Mouse (Mus musculus) cerebellum, adult 2 months (tissue): Measurements from ENCODE around the gene Tex11. TPM values are rescaled to one million over a fixed set of nuclear protein-coding genes. Genes with fewer than 3 reads are reported as not detected.
A peak's percentile ranks its signal among the peaks of the same experiment; 100 is the strongest.

Experiments used
- DNase-seq, 2 experiments: peaks; one replicate each; pipeline ENCODE4 v3.0.0; 2021
- H3K27ac ChIP-seq: fragments of 200-500 bp; 2 replicates; pipeline ENCODE4 v1.5.1; 2012; ENCODE audit warnings: low read length, control low read depth, inconsistent platforms; ENCODE audit not compliant: insufficient read depth
- H3K27me3 ChIP-seq: fragments of 200-500 bp; 2 replicates; pipeline ENCODE4 v1.6.1; 2012; ENCODE audit warnings: inconsistent platforms, mild to moderate bottlenecking, low read length, moderate library complexity; ENCODE audit not compliant: control insufficient read depth, insufficient read depth
- H3K4me1 ChIP-seq: fragments of 200-500 bp; 2 replicates; pipeline ENCODE4 v1.6.1; 2011; ENCODE audit warnings: low read length; ENCODE audit not compliant: control insufficient read depth, insufficient read depth
- H3K4me3 ChIP-seq: fragments of 200-500 bp; replicated peaks from 2 replicates; pipeline ENCODE3; 2011; ENCODE audit warnings: mild to moderate bottlenecking, low read depth, low read length, control low read depth; ENCODE audit not compliant: insufficient read depth
- CTCF ChIP-seq: fragments of 200-500 bp; IDR thresholded peaks from 2 replicates; pipeline ENCODE4 v1.5.1; 2011; ENCODE audit warnings: low read depth, mild to moderate bottlenecking, control low read depth, low read length, moderate library complexity, borderline replicate concordance; ENCODE audit not compliant: insufficient read depth
- POLR2A ChIP-seq: fragments of 200-500 bp; IDR thresholded peaks from 2 replicates; pipeline ENCODE4 v1.6.1; 2011; ENCODE audit warnings: low read length, control low read depth, borderline replicate concordance; ENCODE audit not compliant: insufficient read depth
- WGBS: fragments of 180-500 bp; shearing (Covaris S2); methylation state at CpG from one replicate; pipeline ENCODE4 v1.1.7; 2018; 5-methylcytosine and 5-hydroxymethylcytosine counted together
- polyA plus RNA-seq: library from polyadenylated mRNA; depleted of rRNA; stranded (reverse); fragments of >200 nt; gene quantifications from 2 replicates; pipeline ENCODE4 v1.2.3, GENCODE M21; 2012; rRNA removed

Tex11 gene
- polyA plus RNA-seq, 1 experiment = 0.11 TPM

DNA sequence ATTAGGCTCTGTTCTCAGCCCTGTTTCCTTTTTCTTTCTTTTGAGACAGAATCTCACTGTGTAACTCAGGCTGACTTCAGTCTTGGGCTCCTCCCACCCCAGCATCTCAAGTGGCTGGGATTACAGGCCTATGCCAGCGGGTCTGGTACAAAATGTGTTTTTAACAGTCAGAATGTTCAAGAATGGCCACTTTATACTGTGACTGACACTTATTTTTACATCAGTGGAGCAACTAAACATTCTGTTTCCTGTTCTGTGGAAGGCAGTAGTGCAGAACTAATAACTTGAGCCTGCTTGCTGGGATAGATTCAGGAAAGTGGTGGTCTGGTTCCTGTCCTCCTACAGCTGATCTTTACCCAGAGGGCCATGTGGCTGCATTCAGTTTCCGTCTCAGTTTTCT lies 258.8 kb downstream of the Tex11 start:
- WGBS = 56% methylated on average over 2 of the region's 2 CpGs

DNA sequence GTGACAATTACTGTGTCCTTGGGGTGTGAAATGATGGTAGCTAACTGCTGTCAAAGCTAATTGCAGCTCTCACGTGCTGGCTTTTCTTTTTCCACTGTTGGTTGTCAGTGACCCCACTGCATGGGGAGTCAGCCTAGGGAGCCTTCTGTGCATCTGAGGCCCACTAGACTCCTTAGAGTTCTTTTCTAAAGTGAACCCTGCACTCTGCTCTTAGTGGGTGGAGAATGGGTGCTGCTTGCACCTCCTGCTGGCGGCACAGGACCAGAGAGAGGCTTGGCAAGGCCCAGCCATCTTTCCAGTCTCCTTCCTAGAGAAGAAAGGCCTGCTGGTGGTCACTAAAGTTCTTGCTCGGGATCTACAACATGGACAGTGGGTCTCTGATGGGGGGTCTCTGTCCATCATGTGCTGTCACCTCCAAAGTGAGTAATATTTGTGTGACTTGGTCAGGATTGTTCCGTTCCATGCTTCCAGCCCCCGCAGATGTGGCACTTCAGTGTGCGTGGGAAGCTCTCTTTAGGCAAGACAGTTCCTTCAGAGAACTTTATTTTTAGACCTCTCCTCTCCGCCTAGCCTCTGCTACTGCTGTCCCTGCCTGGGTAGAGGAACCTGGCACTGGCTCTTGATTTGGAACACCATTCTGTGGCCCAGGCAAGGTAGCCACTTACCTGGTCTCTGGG lies 261.5 kb downstream of the Tex11 start:
- H3K4me3 ChIP-seq = no peak overlapping the region
- no peaks in the 10 kb centered on the region for H3K27me3 ChIP-seq
- H3K4me1 ChIP-seq = peaks cover 11% of the 10 kb centered on the region
- WGBS = 74% methylated on average over 7 of the region's 7 CpGs
- DNase-seq = no peak
- no peak overlapping the region for H3K27ac ChIP-seq
- TF ChIP-seq POLR2A (no peak), CTCF (no peak)

More for the DNA sequence above, 258.8 kb downstream of the Tex11 start:
- DNase-seq = no peak
- no peak overlapping the region for H3K4me3 ChIP-seq
- H3K27ac ChIP-seq = no peak overlapping the region
- no peaks in the 10 kb centered on the region for H3K27me3 ChIP-seq
- TF ChIP-seq CTCF = no peak
- no peak for TF ChIP-seq POLR2A
- H3K4me1 ChIP-seq = peaks cover 4% of the 10 kb centered on the region

DNA sequence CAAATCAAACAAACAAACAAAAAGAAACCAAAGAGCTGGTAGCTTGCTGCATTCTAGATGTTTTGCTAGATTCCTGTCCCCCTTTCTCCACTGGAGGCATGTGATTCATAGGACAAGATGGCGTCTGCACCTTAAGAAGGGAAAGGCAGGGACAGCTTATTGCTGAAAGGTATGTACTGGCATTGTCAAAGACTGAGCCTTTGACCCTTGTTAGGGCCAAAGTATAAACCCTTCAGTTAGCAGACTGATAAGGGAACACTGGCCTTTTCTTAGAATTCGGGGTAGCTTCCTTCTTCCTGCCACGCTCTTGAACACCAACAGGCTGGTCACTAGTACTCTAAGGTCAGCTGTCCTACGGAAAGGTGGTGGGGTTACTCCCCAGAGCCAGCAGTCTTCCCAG lies 262.1 kb downstream of the Tex11 start:
- H3K27me3 ChIP-seq = no peaks in the 10 kb centered on the region
- TF ChIP-seq CTCF (no peak), POLR2A (no peak)
- peaks cover 11% of the 10 kb centered on the region for H3K4me1 ChIP-seq
- no peak for DNase-seq
- H3K4me3 ChIP-seq = no peak overlapping the region
- 87% methylated on average over 4 of the region's 4 CpGs for WGBS
- no peak overlapping the region for H3K27ac ChIP-seq

DNA sequence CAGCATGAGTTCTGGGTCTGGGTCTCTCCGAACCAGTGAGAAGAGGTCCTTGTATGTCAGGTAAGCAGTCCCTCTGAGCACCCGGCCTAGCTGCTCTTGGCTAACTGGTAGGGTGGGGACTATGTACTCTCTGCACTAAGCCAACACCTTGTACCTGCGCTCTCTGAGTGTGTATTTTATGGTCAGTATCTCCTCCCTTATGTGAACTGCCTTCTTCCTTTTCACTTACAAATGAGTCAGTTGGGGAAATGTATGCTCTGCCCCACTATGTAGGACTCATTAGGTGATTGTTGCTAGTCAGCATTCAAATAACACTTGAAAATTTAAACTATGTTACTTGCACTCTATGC lies 262.8 kb downstream of the Tex11 start:
- 52% methylated on average over 3 of the region's 3 CpGs for WGBS
- TF ChIP-seq CTCF (no peak), POLR2A (no peak)

DNA sequence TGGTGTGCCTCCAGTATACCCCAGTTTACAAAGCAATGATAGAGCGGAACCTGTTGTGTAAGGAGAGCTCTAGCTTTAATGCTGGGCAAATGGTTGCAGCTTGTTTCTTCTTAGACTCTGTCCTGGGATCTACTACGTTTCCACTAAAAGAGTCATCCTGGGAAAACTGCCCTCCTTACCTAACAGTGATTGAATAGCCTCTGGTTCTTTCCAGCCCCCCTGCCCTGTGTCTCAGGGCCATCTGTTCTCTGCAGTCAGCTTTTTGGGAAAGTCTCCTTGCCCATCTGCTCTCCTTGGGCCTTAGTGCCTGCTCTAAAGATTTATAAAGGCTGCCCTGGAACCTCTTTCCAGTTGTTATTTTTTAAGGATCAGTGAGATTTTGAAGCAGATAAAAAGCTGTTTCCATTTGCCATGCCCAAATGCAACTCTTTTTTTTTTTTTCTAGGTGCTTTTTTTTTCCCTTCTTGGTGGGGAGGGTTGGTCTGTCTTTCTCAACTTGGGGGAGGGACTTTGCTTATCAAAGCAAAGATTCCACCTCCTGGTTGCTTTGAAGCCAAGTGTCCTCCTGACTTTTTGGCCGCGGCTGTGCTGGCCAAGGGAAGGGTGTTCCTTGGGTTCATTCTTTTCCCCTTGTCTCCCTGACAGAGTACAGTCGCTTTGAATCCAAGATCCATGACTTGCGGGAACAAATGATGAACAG lies 263.3 kb downstream of the Tex11 start:
- DNase-seq = peak; percentile 51 to 78
- Histone ChIP-seq H3K27ac (peak overlapping the region; percentile 84; the same call in 1 of the 2 replicates), H3K27me3 (no peaks in the 10 kb centered on the region), H3K4me3 (no peak overlapping the region), H3K4me1 (peaks cover 11% of the 10 kb centered on the region)
- WGBS = 29% methylated on average over 6 of the region's 6 CpGs
- TF ChIP-seq POLR2A (no peak), CTCF (no peak)

More for the DNA sequence above, 262.8 kb downstream of the Tex11 start:
- no peak for DNase-seq
- Histone ChIP-seq H3K27ac (peak overlapping the region; percentile 53; the same call in 1 of the 2 replicates), H3K4me3 (no peak overlapping the region), H3K4me1 (peaks cover 11% of the 10 kb centered on the region), H3K27me3 (no peaks in the 10 kb centered on the region)

DNA sequence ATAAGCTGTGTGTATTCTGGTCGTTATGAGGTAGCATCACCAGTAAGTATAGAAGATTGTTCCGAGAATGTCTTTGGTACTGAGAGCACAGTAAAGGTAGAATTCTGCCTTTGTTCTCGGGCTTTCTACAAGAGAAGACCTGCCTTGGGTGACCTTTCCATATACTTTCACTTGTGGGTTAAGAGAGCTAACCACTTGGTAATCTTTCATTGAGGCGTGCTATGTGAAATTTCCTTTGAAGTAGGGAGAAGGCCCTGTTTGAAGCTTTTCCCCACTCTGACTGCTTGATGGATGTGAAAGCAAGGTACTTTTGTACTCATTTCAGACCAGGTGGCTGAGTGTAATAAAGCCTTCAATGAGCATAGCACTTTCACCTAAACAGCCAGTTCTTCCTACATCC lies 270.1 kb downstream of the Tex11 start:
- no peaks in the 10 kb centered on the region for H3K4me1 ChIP-seq
- H3K4me3 ChIP-seq = no peak overlapping the region
- DNase-seq = no peak
- 87% methylated on average over 4 of the region's 4 CpGs for WGBS
- H3K27me3 ChIP-seq = no peaks in the 10 kb centered on the region
- H3K27ac ChIP-seq = no peak overlapping the region
- TF ChIP-seq CTCF = no peak

Other genes starting within 250 kb of the Tex11 start
- 6.0 and 7.8 TPM in 2 replicates for gene Slc7a3, start 26.4 kb upstream of the Tex11 start, polyA plus RNA-seq
- 37.2 and 39.4 TPM in 2 replicates for gene Snx12, start 162.9 kb upstream of the Tex11 start, polyA plus RNA-seq
- gene Foxo4, start 194.9 kb upstream of the Tex11 start, polyA plus RNA-seq = 14.9 and 15.3 TPM in 2 replicates
- not detected in 2 replicates for gene Gm614, start 204.3 kb upstream of the Tex11 start, polyA plus RNA-seq
- 1.9 and 2.0 TPM in 2 replicates for gene Il2rg, start 208.6 kb upstream of the Tex11 start, polyA plus RNA-seq
- not detected in 2 replicates for gene Gm20489, start 209.4 kb upstream of the Tex11 start, polyA plus RNA-seq
- gene Med12, start 214.4 kb upstream of the Tex11 start, polyA plus RNA-seq = 54.4 and 64.5 TPM in 2 replicates
- gene Nlgn3, start 239.5 kb upstream of the Tex11 start, polyA plus RNA-seq = 36.9 and 38.5 TPM in 2 replicates